Mouse (Mus musculus) bone marrow macrophage, adult 2 months (primary cell): ENCODE data around the gene Ciao1. TPM values are rescaled to one million over a fixed set of nuclear protein-coding genes. Genes with fewer than 3 reads are reported as not detected.
"Not testable (repeated sequence)": the region's sequence is repeated elsewhere in the genome, so short reads cannot be mapped to it uniquely, and the experiment has no call there.

Source experiments
- H3K27ac ChIP-seq: 2 replicates; pipeline ENCODE4 v1.5.1; 2012; ENCODE audit warnings: low read depth, low read length; ENCODE audit not compliant: insufficient read depth
- H3K4me1 ChIP-seq: 2 replicates; pipeline ENCODE4 v1.6.1; 2012; ENCODE audit warnings: low read length; ENCODE audit not compliant: control insufficient read depth, insufficient read depth
- H3K4me3 ChIP-seq: 2 replicates; pipeline ENCODE4 v1.5.1; 2012; ENCODE audit warnings: mild to moderate bottlenecking, low read length, moderate library complexity; ENCODE audit not compliant: insufficient read depth
- CTCF ChIP-seq: IDR thresholded peaks from 2 replicates; pipeline ENCODE4 v1.5.1; 2012; ENCODE audit warnings: low read depth, mild to moderate bottlenecking, low read length, moderate library complexity
- POLR2A ChIP-seq: IDR thresholded peaks from 2 replicates; pipeline ENCODE4 v1.6.1; 2012; ENCODE audit warnings: mild to moderate bottlenecking, low read depth, low read length, borderline replicate concordance
- polyA plus RNA-seq: library from polyadenylated mRNA; stranded (reverse); fragments of >200 nt; gene quantifications from 2 replicates; pipeline ENCODE4 v1.2.4, GENCODE M21; 2012; ENCODE audit not compliant: missing spikeins, insufficient read depth, insufficient read length

The Ciao1 gene
- polyA plus RNA-seq, 1 experiment = 48.8 TPM

DNA sequence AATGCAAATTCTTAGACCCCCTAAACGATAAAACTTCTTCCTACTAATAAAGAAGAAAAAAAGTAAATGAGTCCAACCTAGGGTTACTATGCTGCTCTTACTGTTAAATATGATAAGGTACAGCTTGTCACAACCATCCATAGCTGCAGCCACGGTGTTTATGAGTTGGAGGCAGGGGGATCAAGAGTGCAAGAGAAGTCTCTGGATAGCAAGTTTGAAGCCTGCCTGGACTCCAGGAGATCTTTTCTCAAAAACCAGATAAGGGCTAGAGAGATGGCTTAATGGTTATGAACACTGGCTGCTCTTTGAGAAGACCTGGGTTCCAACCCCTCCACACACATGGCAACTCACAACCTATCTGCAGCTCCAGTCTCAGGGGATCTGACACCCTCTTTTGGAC, 40.7 kb downstream of the Ciao1 start:
- H3K4me1 ChIP-seq = peaks cover 6% of the 10 kb centered on the region
- no peak overlapping the region for H3K27ac ChIP-seq
- TF ChIP-seq POLR2A (no peak), CTCF (no peak)
- no peak overlapping the region for H3K4me3 ChIP-seq

DNA sequence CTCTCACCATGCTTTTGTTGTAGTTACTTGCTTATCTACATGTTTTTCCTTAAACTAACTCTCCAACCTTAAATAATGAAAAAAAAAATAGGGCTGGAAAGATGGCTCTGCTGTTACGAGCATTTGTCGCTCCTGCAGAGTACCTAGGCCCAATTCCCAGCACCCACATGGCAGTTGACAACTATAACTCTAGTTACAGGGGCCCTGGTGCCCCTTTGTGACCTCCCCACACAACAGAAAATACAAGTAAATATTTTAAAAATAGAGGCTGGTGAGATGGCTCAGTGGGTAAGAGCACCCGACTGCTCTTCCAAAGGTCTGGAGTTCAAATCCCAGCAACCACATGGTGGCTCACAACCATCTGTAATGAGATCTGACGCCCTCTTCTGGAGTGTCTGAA, 41.7 kb downstream of the Ciao1 start:
- H3K4me3 ChIP-seq, H3K27ac ChIP-seq: not testable (repeated sequence)

DNA sequence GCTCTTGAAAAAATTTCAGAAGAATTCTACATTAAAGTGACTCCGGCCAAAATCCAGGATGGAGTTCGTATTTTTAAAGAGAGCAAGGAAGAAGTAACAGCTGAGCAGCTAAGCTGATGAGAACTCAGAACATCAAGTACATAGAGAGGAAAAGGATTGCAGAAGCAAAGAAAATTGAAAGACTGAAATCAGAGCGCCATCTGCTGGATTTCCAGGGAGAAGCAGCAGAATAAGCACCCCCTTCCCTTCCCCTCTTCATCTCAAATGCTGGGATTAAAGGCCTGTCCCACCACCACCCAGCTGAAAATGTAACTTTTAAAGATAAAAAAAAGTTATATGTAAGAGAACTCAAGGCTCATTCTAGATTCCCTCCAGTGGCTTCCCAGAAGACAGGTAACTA, 42.7 kb downstream of the Ciao1 start:
- Histone ChIP-seq H3K4me3 (no peak overlapping the region), H3K4me1 (peaks cover 6% of the 10 kb centered on the region), H3K27ac (no peak overlapping the region)
- TF ChIP-seq CTCF (no peak), POLR2A (no peak)

More for the DNA sequence above, 41.7 kb downstream of the Ciao1 start:
- H3K4me1 ChIP-seq = not testable (repeated sequence)

Other genes starting within 250 kb of the Ciao1 start
- gene Ap4e1, start 239.1 kb downstream of the Ciao1 start, polyA plus RNA-seq = 13.0 and 14.1 TPM in 2 replicates
- gene Blvra, start 177.2 kb downstream of the Ciao1 start, polyA plus RNA-seq = 215 and 227 TPM in 2 replicates
- 32.5 and 33.3 TPM in 2 replicates for gene Ncaph, start 113.9 kb downstream of the Ciao1 start, polyA plus RNA-seq
- 23.8 and 26.6 TPM in 2 replicates for gene Itpripl1, start 104.4 kb downstream of the Ciao1 start, polyA plus RNA-seq
- gene 1810024B03Rik, start 39.5 kb downstream of the Ciao1 start, polyA plus RNA-seq = 1.9 and 2.0 TPM in 2 replicates
- gene Snrnp200, start 39.4 kb downstream of the Ciao1 start, polyA plus RNA-seq = 34.6 and 44.1 TPM in 2 replicates
- 41.6 and 46.2 TPM in 2 replicates for gene Tmem127, start 92 bp upstream of the Ciao1 start, polyA plus RNA-seq
- 35.5 and 36.7 TPM in 2 replicates for gene Stard7, start 22.4 kb upstream of the Ciao1 start, polyA plus RNA-seq
- gene Dusp2, start 88.3 kb upstream of the Ciao1 start, polyA plus RNA-seq = 2.0 TPM in 2 replicates
- 0.59 TPM in 1 of 2 replicates, not detected in the other for gene Astl, start 90.8 kb upstream of the Ciao1 start, polyA plus RNA-seq
- gene Adra2b, start 115.4 kb upstream of the Ciao1 start, polyA plus RNA-seq = 0.13 TPM in 1 of 2 replicates, not detected in the other
- gene Gpat2, start 177.4 kb upstream of the Ciao1 start, polyA plus RNA-seq = not detected in 2 replicates
- 11.9 and 16.9 TPM in 2 replicates for gene Fahd2a, start 196.7 kb upstream of the Ciao1 start, polyA plus RNA-seq